Mouse (Mus musculus): ENCODE data around the gene Taok3.

GRCm38 (mm10) chr5:117323751-117324150 lies 203.8 kb downstream of the Taok3 start:
- TF ChIP-seq CTCF (conservative IDR thresholded peaks at IDR 0.05; ENCODE audit: insufficient read depth, insufficient read length, low read depth, low read length) (no peak), POLR2A (IDR thresholded peaks at IDR 0.05; ENCODE audit: low read depth, low read length) (no peak)

Data from kidney, adult 2 months (tissue).